ENCODE assay signal across 22 mouse cellular contexts in the genomic region with DNA sequence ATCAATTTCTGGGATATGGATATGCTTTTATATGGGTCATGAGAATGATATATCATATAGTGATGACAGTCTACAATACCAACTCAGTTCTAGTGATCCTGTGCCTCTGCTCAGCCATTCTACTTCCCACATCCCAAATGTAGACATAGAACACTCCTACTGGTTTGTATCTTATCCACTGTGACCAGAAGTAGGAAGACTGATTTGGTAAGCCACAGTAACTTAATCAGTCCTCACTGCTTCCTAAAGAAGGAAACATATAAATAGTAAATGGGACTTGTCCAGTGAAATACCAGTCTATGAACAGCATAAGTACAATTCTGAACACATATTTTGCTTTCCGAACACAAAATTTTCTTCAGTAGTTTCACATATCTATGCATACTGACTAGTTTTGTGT. TPM values are rescaled to one million over a fixed set of nuclear protein-coding genes. Genes with fewer than 3 reads are reported as not detected.
DNase-seq lines count a peak whose midpoint lies in the region; ATAC-seq and TF ChIP-seq lines count a peak whose summit lies in the region.
"Had no signal": no experiment of that assay in that cellular context is flagged by ENCODE, and none has a peak within 500 bp of the region (broad histone marks: within the 10 kb centered on the region; RNA-seq: fewer than 3 reads in every experiment).

No protein-coding gene starts in this region.

- no peaks in the 10 kb centered on the region for H3K27me3 ChIP-seq in megakaryocyte, embryonic 14.5 days (replicated peaks)
- no peaks in the 10 kb centered on the region for H3K27me3 ChIP-seq in MEL (ENCODE audit: control insufficient read depth in 1 of 2, insufficient read depth in 2 of 2, low read length in 2 of 2)
- H3K27me3 ChIP-seq in hindbrain, embryonic 10.5 days (ENCODE audit: insufficient read depth, poor library complexity, severe bottlenecking) = no peaks in the 10 kb centered on the region
- H3K27me3 ChIP-seq: CH12.LX, Patski had no signal

- TF ChIP-seq RAD21 in MEL (IDR thresholded peaks at IDR 0.05; ENCODE audit: low read depth, low read length) = no peak

- TF ChIP-seq CTCF in MEL (IDR thresholded peaks at IDR 0.05 in 2 of 3, conservative IDR thresholded peaks at IDR 0.05 in 1 of 3; ENCODE audit: control insufficient read depth in 1 of 3, insufficient read depth in 1 of 3, low read depth in 2 of 3, low read length in 3 of 3, poor library complexity in 1 of 3, severe bottlenecking in 1 of 3) = no peak

- WGBS in hindbrain, embryonic 10.5 days = 96% methylated on average over 1 of the region's 1 CpGs

- no peaks in the 10 kb centered on the region for H3K79me2 ChIP-seq in MEL (ENCODE audit: control insufficient read depth, insufficient read depth, low read length, poor library complexity)

- no peaks in the 10 kb centered on the region for H3K9me3 ChIP-seq in megakaryocyte, embryonic 14.5 days
- no peaks in the 10 kb centered on the region for H3K9me3 ChIP-seq in MEL (replicated peaks; ENCODE audit: insufficient read depth, low read length)
- H3K9me3 ChIP-seq in hindbrain, embryonic 10.5 days = no peaks in the 10 kb centered on the region
- H3K9me3 ChIP-seq: G1E had no signal

- peak overlapping the region; percentile 57 for H3K4me3 ChIP-seq in megakaryocyte, embryonic 14.5 days (replicated peaks)
- H3K4me3 ChIP-seq in MEL (ENCODE audit: control insufficient read depth in 1 of 2, insufficient read depth in 1 of 2, low read depth in 2 of 2, low read length in 2 of 2) = no peak overlapping the region
- no peak overlapping the region for H3K4me3 ChIP-seq in hindbrain, embryonic 10.5 days

- ATAC-seq in megakaryocyte, adult 5-6 weeks (ENCODE audit: poor library complexity, severe bottlenecking) = no peak
- ATAC-seq in common myeloid progenitor, adult 5-6 weeks (replicated peaks; ENCODE audit: low read depth, poor library complexity, severe bottlenecking) = peak; percentile 87
- no peak for ATAC-seq in erythroid progenitor cell, adult 5-6 weeks (replicated peaks; ENCODE audit: low FRiP score, poor library complexity, severe bottlenecking)
- ATAC-seq: activated CD4-positive, CD25-positive, alpha-beta regulatory T cell, adult 4 months; CD4-positive, CD25-positive, alpha-beta regulatory T cell, adult 4 months; Patski had no signal

- no peak overlapping the region for H3K27ac ChIP-seq in MEL (ENCODE audit: control insufficient read depth, low read depth, low read length)
- H3K27ac ChIP-seq in hindbrain, embryonic 10.5 days = no peak overlapping the region

- no peak for DNase-seq in MEL (ENCODE audit: low read depth, low spot score)
- DNase-seq in hindbrain, embryonic 10.5 days (ENCODE audit: low spot score) = no peak
- DNase-seq: adrenal gland, adult 2 months; adrenal gland, adult 8-10 months; adrenal gland, postnatal 10 days; adrenal gland, postnatal 14 days; adrenal gland, postnatal 25 days; adrenal gland, postnatal 36 days; B cell, adult 2 months; cerebellum, adult 11 months; cerebellum, adult 11-12 months; cerebellum, adult 18-20 months; cerebellum, adult 2 months had no signal

- TF ChIP-seq POLR2A in MEL (IDR thresholded peaks at IDR 0.05; ENCODE audit: control insufficient read depth in 1 of 2, insufficient read depth in 1 of 2, low read depth in 1 of 2, low read length in 2 of 2, poor library complexity in 1 of 2) = no peak

- peaks cover 64% of the 10 kb centered on the region for H3K4me1 ChIP-seq in megakaryocyte, embryonic 14.5 days
- H3K4me1 ChIP-seq in MEL (ENCODE audit: control insufficient read depth in 1 of 2, insufficient read depth in 2 of 2, low read length in 2 of 2) = peaks cover 0 to 2% of the 10 kb centered on the region in 2 experiments; a peak in 2 of 4 replicates
- H3K4me1 ChIP-seq in hindbrain, embryonic 10.5 days (replicated peaks) = no peaks in the 10 kb centered on the region

- H3K9ac ChIP-seq in MEL (ENCODE audit: control insufficient read depth, low read depth, low read length, poor library complexity, severe bottlenecking) = no peak overlapping the region

- peak; percentile 44 to 52; a peak in 2 of 4 replicates for TF ChIP-seq EP300 in MEL (IDR thresholded peaks at IDR 0.05; ENCODE audit: low read depth in 1 of 2, low read length in 2 of 2)

- H3K36me3 ChIP-seq in megakaryocyte, embryonic 14.5 days (replicated peaks; ENCODE audit: low read length) = peaks cover 80% of the 10 kb centered on the region
- H3K36me3 ChIP-seq in MEL (ENCODE audit: control insufficient read depth in 1 of 2, insufficient read depth in 2 of 2, low read length in 2 of 2) = peaks cover 0 to 41% of the 10 kb centered on the region in 2 experiments; a peak in 3 of 4 replicates
- peaks cover 16% of the 10 kb centered on the region for H3K36me3 ChIP-seq in hindbrain, embryonic 10.5 days

TF ChIP-seq in MEL, 35 proteins besides CTCF, POLR2A, EP300 and RAD21:
- 0 out of 2 replicates have a peak, but pooled peaks have one; percentile 16 for TF ChIP-seq GATA1 (IDR thresholded peaks at IDR 0.05; ENCODE audit: low read depth, low read length)
- TF ChIP-seq TAL1 (IDR thresholded peaks at IDR 0.05; ENCODE audit: low read length) = peak; percentile 20; the same call in 1 of the 2 replicates
- TF ChIP-seq SIN3A (IDR thresholded peaks at IDR 0.05; ENCODE audit: low read length) = no peak
- TF ChIP-seq TCF12 (IDR thresholded peaks at IDR 0.05; ENCODE audit: low read depth, low read length) = peak; percentile 48; the same call in 1 of the 2 replicates

RNA-seq across cellular contexts. Expression of gene Pign, which starts 9.5 kb away (rescaled TPM):
- 0.84 and 1.9 TPM in 2 replicates for polyA plus RNA-seq in megakaryocyte, embryonic 14.5 days (2012; ENCODE audit: insufficient read depth, low replicate concordance)
- 15.3 and 15.7 TPM in 2 replicates for total RNA-seq in megakaryocyte, adult 5-6 weeks (2015)
- total RNA-seq in megakaryocyte, adult 5-6 weeks (2017) = 18.0 and 48.9 TPM in 2 replicates
- total RNA-seq in MEL (2012; rRNA removed) = 36.1 and 38.8 TPM in 2 replicates
- polyA plus RNA-seq in MEL (2012; ENCODE audit: insufficient read depth in 1 of 2, insufficient read length in 2 of 2, low read depth in 1 of 2, low replicate concordance in 2 of 2, missing spikeins in 1 of 2) = 10 to 100 TPM; 27.1 to 59.0 TPM
- 43.5 and 43.7 TPM in 2 replicates for total RNA-seq in common myeloid progenitor, adult 5-6 weeks (2017)
- 9.9 and 11.0 TPM in 2 replicates for polyA plus RNA-seq in hindbrain, embryonic 10.5 days (2016; fragmentation: Nextera tagmentation; extraction: Ambion mirVana)
- 13.0 and 27.4 TPM in 2 replicates for total RNA-seq in erythroid progenitor cell, adult 5-6 weeks (2015; ENCODE audit: low replicate concordance)
- total RNA-seq in erythroid progenitor cell, adult 5-6 weeks (2017; ENCODE audit: low replicate concordance) = 26.7 and 33.8 TPM in 2 replicates

RNA-seq across cellular contexts. Expression of gene Relch, which starts 9.7 kb away (rescaled TPM):
- 25.5 and 40.6 TPM in 2 replicates for polyA plus RNA-seq in megakaryocyte, embryonic 14.5 days (2012; ENCODE audit: insufficient read depth, low replicate concordance)
- total RNA-seq in megakaryocyte, adult 5-6 weeks (2015) = 48.7 and 57.3 TPM in 2 replicates
- 45.0 and 47.5 TPM in 2 replicates for total RNA-seq in megakaryocyte, adult 5-6 weeks (2017)
- total RNA-seq in MEL (2012; rRNA removed) = 29.2 and 31.4 TPM in 2 replicates
- polyA plus RNA-seq in MEL (2012; ENCODE audit: insufficient read depth in 1 of 2, insufficient read length in 2 of 2, low read depth in 1 of 2, low replicate concordance in 2 of 2, missing spikeins in 1 of 2) = 10 to 100 TPM; 39.0 to 41.9 TPM
- 49.8 and 50.4 TPM in 2 replicates for total RNA-seq in common myeloid progenitor, adult 5-6 weeks (2017)
- polyA plus RNA-seq in hindbrain, embryonic 10.5 days (2016; fragmentation: Nextera tagmentation; extraction: Ambion mirVana) = 26.0 and 29.2 TPM in 2 replicates
- total RNA-seq in erythroid progenitor cell, adult 5-6 weeks (2015; ENCODE audit: low replicate concordance) = 69.2 and 70.4 TPM in 2 replicates
- 36.8 and 73.9 TPM in 2 replicates for total RNA-seq in erythroid progenitor cell, adult 5-6 weeks (2017; ENCODE audit: low replicate concordance)
